Comparison of ENCODE assay signal across 19 mouse cellular contexts in genomic region chr10:117848981-117849380, GRCm38 (mm10). TPM values are rescaled to one million over a fixed set of nuclear protein-coding genes. Genes with fewer than 3 reads are reported as not detected.
DNase-seq lines count a peak whose midpoint lies in the region; TF ChIP-seq lines count a peak whose summit lies in the region.
"Had no signal": no experiment of that assay in that cellular context is flagged by ENCODE, and none has a peak within 500 bp of the region (broad histone marks: within the 10 kb centered on the region; RNA-seq: fewer than 3 reads in every experiment).

No protein-coding gene starts in this region.

- peak; percentile 47 for DNase-seq in ES-E14 (ENCODE audit: low read depth, low spot score)
- peak; percentile 78 for DNase-seq in ZHBTc4 (ENCODE audit: low read depth, low spot score)
- no peak for DNase-seq in right cerebral cortex, postnatal 36 days (ENCODE audit: low spot score in 2 of 2)
- DNase-seq in frontal cortex, postnatal 25 days (ENCODE audit: low spot score in 2 of 2), result no peak
- no peak for DNase-seq in c-Kit-positive CD71-positive TER-119-positive erythroid progenitor cells, embryonic 14.5 days (ENCODE audit: low spot score)
- DNase-seq: adrenal gland, adult 2 months; adrenal gland, postnatal 10 days; adrenal gland, postnatal 25 days; cerebellum, adult 11-12 months; cerebellum, adult 2 months; cerebellum, adult 9-10 months; cerebellum, postnatal 10 days; cerebellum, postnatal 25 days; forebrain, postnatal 0 days had no signal

- TF ChIP-seq POLR2A in ES-Bruce4 (IDR thresholded peaks at IDR 0.05; ENCODE audit: insufficient read depth, low read length), result no peak

- H3K9ac ChIP-seq in ES-Bruce4 (ENCODE audit: low read depth, poor library complexity, severe bottlenecking), result no peak overlapping the region
- no peak overlapping the region for H3K9ac ChIP-seq in ES-E14 (ENCODE audit: insufficient read depth, low read depth, low read length, poor library complexity, severe bottlenecking)
- H3K9ac ChIP-seq: embryonic facial prominence, embryonic 12.5 days; forebrain, embryonic 13.5 days; forebrain, embryonic 15.5 days; forebrain, postnatal 0 days had no signal

- no peak for TF ChIP-seq EP300 in ES-Bruce4 (IDR thresholded peaks at IDR 0.05; ENCODE audit: insufficient read depth, low read depth, low read length)

- H3K9me3 ChIP-seq in ES-Bruce4 (replicated peaks; ENCODE audit: control insufficient read depth, insufficient read depth, low read length, poor library complexity, severe bottlenecking) (no peaks in the 10 kb centered on the region), ES-E14 (ENCODE audit: control insufficient read depth, insufficient read depth, low read depth, low read length) (no peaks in the 10 kb centered on the region)
- H3K9me3 ChIP-seq: embryonic facial prominence, embryonic 10.5 days; embryonic facial prominence, embryonic 12.5 days; forebrain, embryonic 13.5 days; forebrain, embryonic 15.5 days had no signal

- no peak for TF ChIP-seq CTCF in ES-Bruce4 (IDR thresholded peaks at IDR 0.05; ENCODE audit: low read depth, low read length)

- H3K4me3 ChIP-seq in ES-Bruce4 (ENCODE audit: low read depth, low read length), result no peak overlapping the region
- H3K4me3 ChIP-seq in ES-E14 (ENCODE audit: insufficient read depth in 1 of 2, low read depth in 1 of 2, low read length in 2 of 2, poor library complexity in 1 of 2, severe bottlenecking in 1 of 2), result no peak overlapping the region
- H3K4me3 ChIP-seq: embryonic facial prominence, embryonic 10.5 days; embryonic facial prominence, embryonic 12.5 days; forebrain, embryonic 13.5 days; forebrain, embryonic 15.5 days had no signal

- no peaks in the 10 kb centered on the region for H3K27me3 ChIP-seq in ES-Bruce4 (ENCODE audit: control insufficient read depth, insufficient read depth, low read length, poor library complexity, severe bottlenecking)
- H3K27me3 ChIP-seq: embryonic facial prominence, embryonic 12.5 days; forebrain, embryonic 13.5 days; forebrain, embryonic 15.5 days had no signal

- in situ Hi-C loops in ES-E14 (cut with MboI; ENCODE audit: low sequenced_read_pairs in 2 of 2, unreplicated experiment in 2 of 2), result no loop called here

- H3K36me3 ChIP-seq in ES-Bruce4 (ENCODE audit: control insufficient read depth, insufficient read depth, low read length, poor library complexity, severe bottlenecking) (no peaks in the 10 kb centered on the region), ES-E14 (ENCODE audit: control insufficient read depth, insufficient read depth, low read length, poor library complexity, severe bottlenecking) (no peaks in the 10 kb centered on the region)
- H3K36me3 ChIP-seq: embryonic facial prominence, embryonic 10.5 days; embryonic facial prominence, embryonic 12.5 days; forebrain, embryonic 15.5 days had no signal

- H3K4me1 ChIP-seq in ES-Bruce4 (ENCODE audit: control insufficient read depth, insufficient read depth, low read length) (peaks cover 4% of the 10 kb centered on the region), ES-E14 (ENCODE audit: control insufficient read depth in 2 of 2, insufficient read depth in 2 of 2, low read length in 2 of 2, poor library complexity in 1 of 2) (peaks cover 4 to 7% of the 10 kb centered on the region in 2 experiments; a peak in 2 of 4 replicates)

- H3K27ac ChIP-seq in ES-Bruce4 (ENCODE audit: insufficient read depth, low read length), result peak overlapping the region; percentile 89
- no peak overlapping the region for H3K27ac ChIP-seq in ES-E14 (ENCODE audit: insufficient read depth, low read depth, low read length, poor library complexity, severe bottlenecking)
- H3K27ac ChIP-seq: embryonic facial prominence, embryonic 10.5 days; embryonic facial prominence, embryonic 12.5 days; forebrain, embryonic 13.5 days; forebrain, embryonic 15.5 days had no signal

TF ChIP-seq in ES-E14, 5 proteins besides CTCF, POLR2A, EP300 and RAD21:
- no peak for TF ChIP-seq ZNF384 (IDR thresholded peaks at IDR 0.05; ENCODE audit: low read depth, low read length)
- no peak for TF ChIP-seq MAFK (IDR thresholded peaks at IDR 0.05; ENCODE audit: insufficient read depth, low read depth, low read length)
- TF ChIP-seq ZC3H11A (IDR thresholded peaks at IDR 0.05; ENCODE audit: borderline replicate concordance, low read depth, low read length), result no peak

RNA-seq across cellular contexts. Expression of gene Rap1b, which starts 3.1 kb away (rescaled TPM):
- polyA plus RNA-seq in ES-Bruce4 (2011; ENCODE audit: insufficient read depth, insufficient read length, low read depth, missing spikeins), result 149 and 150 TPM in 2 replicates
- total RNA-seq in ES-E14 (2012; rRNA removed), result 26.1 and 49.6 TPM in 2 replicates

RNA-seq across cellular contexts. Expression of gene Nup107, which starts 56.5 kb away (rescaled TPM):
- 119 and 134 TPM in 2 replicates for polyA plus RNA-seq in ES-Bruce4 (2011; ENCODE audit: insufficient read depth, insufficient read length, low read depth, missing spikeins)
- total RNA-seq in ES-E14 (2012; rRNA removed), result 70.7 and 80.8 TPM in 2 replicates

Comparison
In these comparisons a context has a peak if more than half of its experiments do, and no peak if none do; other contexts are left out.
1. DNase-seq: peak in ES-E14 (single experiment) and ZHBTc4 (single experiment); none in right cerebral cortex, postnatal 36 days (0 of 2), frontal cortex, postnatal 25 days (0 of 2) and c-Kit-positive CD71-positive TER-119-positive erythroid progenitor cells, embryonic 14.5 days (single experiment).